In genomic region chr2:91326746-91327350, GRCm38 (mm10) we compare ENCODE assay signal across 10 mouse cellular contexts.
DNase-seq lines count a peak whose midpoint lies in the region; ATAC-seq and TF ChIP-seq lines count a peak whose summit lies in the region.
"Had no signal": no experiment of that assay in that cellular context is flagged by ENCODE, and none has a peak within 500 bp of the region (broad histone marks: within the 10 kb centered on the region; RNA-seq: fewer than 3 reads in every experiment).

No protein-coding gene starts in this region.

- H3K36me3 ChIP-seq in kidney, postnatal 0 days (ENCODE audit: insufficient read depth, low read length), result no peaks in the 10 kb centered on the region
- H3K36me3 ChIP-seq in stomach, embryonic 14.5 days (ENCODE audit: control insufficient read depth, insufficient read depth, low read length), result no peaks in the 10 kb centered on the region

- DNase-seq in cerebellum, adult 9-11 months, result peak; percentile 13
- peak; percentile 30 to 53 for DNase-seq in lung, adult 18-20 months
- no peak for DNase-seq in lung, adult 2 months
- DNase-seq in kidney, postnatal 0 days (ENCODE audit: low spot score), result peak; percentile 63
- DNase-seq in left cerebral cortex, adult 8-10 months (ENCODE audit: low spot score in 2 of 2), result no peak
- DNase-seq: right cerebral cortex, adult 18-20 months had no signal

- H3K4me1 ChIP-seq in lung, adult 2 months (ENCODE audit: control insufficient read depth, insufficient read depth, low read length), result peaks cover 28% of the 10 kb centered on the region
- H3K4me1 ChIP-seq in kidney, postnatal 0 days (replicated peaks; ENCODE audit: insufficient read depth, low read length), result peaks cover 19% of the 10 kb centered on the region; the same call in 1 of the 2 replicates
- H3K4me1 ChIP-seq in stomach, embryonic 14.5 days (ENCODE audit: control insufficient read depth, insufficient read depth, low read length), result peaks cover 5% of the 10 kb centered on the region; the same call in 1 of the 2 replicates

- H3K27me3 ChIP-seq in kidney, postnatal 0 days (ENCODE audit: insufficient read depth, low read length), result no peaks in the 10 kb centered on the region
- H3K27me3 ChIP-seq in stomach, embryonic 14.5 days (ENCODE audit: control insufficient read depth, insufficient read depth, low read length), result no peaks in the 10 kb centered on the region

- H3K4me2 ChIP-seq in kidney, postnatal 0 days (ENCODE audit: low read length), result no peak overlapping the region
- no peak overlapping the region for H3K4me2 ChIP-seq in stomach, embryonic 14.5 days (replicated peaks; ENCODE audit: low read depth, low read length)

- WGBS in lung, adult 2 months, result 64% methylated on average over 13 of the region's 13 CpGs
- 83% methylated on average over 13 of the region's 13 CpGs for WGBS in kidney, postnatal 0 days
- 78% methylated on average over 13 of the region's 13 CpGs for WGBS in stomach, embryonic 14.5 days

- ATAC-seq in cerebellum, adult (ENCODE audit: insufficient number of reproducible peaks, low FRiP score, low TSS enrichment), result no peak
- ATAC-seq in kidney, postnatal 0 days (replicated peaks; ENCODE audit: low FRiP score, low read depth), result no peak
- no peak for ATAC-seq in stomach, embryonic 14.5 days (ENCODE audit: insufficient number of reproducible peaks, insufficient read depth, low FRiP score, low read depth)
- ATAC-seq in monocyte, adult 5-6 weeks (replicated peaks; ENCODE audit: insufficient number of reproducible peaks, low FRiP score, low TSS enrichment, poor library complexity, severe bottlenecking), result no peak

- H3K9ac ChIP-seq in kidney, postnatal 0 days (ENCODE audit: low read depth, low read length), result no peak overlapping the region
- no peak overlapping the region for H3K9ac ChIP-seq in stomach, embryonic 14.5 days (replicated peaks; ENCODE audit: low read depth, low read length)

- no peak overlapping the region for H3K4me3 ChIP-seq in lung, adult 2 months (replicated peaks; ENCODE audit: extremely low read depth, low read depth, low read length)
- no peak overlapping the region for H3K4me3 ChIP-seq in kidney, postnatal 0 days (replicated peaks; ENCODE audit: low read depth, low read length)
- no peak overlapping the region for H3K4me3 ChIP-seq in stomach, embryonic 14.5 days (ENCODE audit: low read depth, low read length)
- H3K4me3 ChIP-seq: erythroblast, embryonic 14.5 days had no signal

- H3K27ac ChIP-seq in kidney, postnatal 0 days, result no peak overlapping the region
- peak overlapping the region; percentile 15; the same call in 1 of the 2 replicates for H3K27ac ChIP-seq in stomach, embryonic 14.5 days (ENCODE audit: low read length)

- no peak for TF ChIP-seq CTCF in lung, adult 2 months (IDR thresholded peaks at IDR 0.05; ENCODE audit: insufficient read depth, low read length)
- 0 out of 2 replicates have a peak, but pooled peaks have one; percentile 5 for TF ChIP-seq CTCF in kidney, postnatal 0 days (IDR thresholded peaks at IDR 0.05; ENCODE audit: low read depth)

- no peaks in the 10 kb centered on the region for H3K9me3 ChIP-seq in kidney, postnatal 0 days (replicated peaks; ENCODE audit: low read length)
- H3K9me3 ChIP-seq in stomach, embryonic 14.5 days (ENCODE audit: control insufficient read depth, low read depth, low read length), result no peaks in the 10 kb centered on the region

- no peak for TF ChIP-seq POLR2A in lung, adult 2 months (IDR thresholded peaks at IDR 0.05; ENCODE audit: borderline replicate concordance, extremely low read depth, low read depth, low read length)

Comparison
In these comparisons a context has a peak if more than half of its experiments do, and no peak if none do; other contexts are left out.
1. DNase-seq: peak in cerebellum, adult 9-11 months (single experiment), lung, adult 18-20 months (2 of 2) and kidney, postnatal 0 days (single experiment); none in lung, adult 2 months (single experiment) and left cerebral cortex, adult 8-10 months (0 of 2).